Mouse (Mus musculus) spleen, adult 2 months (tissue): ENCODE results near the gene Smndc1. TPM values are rescaled to one million over a fixed set of nuclear protein-coding genes. Genes with fewer than 3 reads are reported as not detected.

Source experiments
- DNase-seq, 2 experiments: peaks; one replicate each; pipeline versions ENCODE4 v3.0.0 to v3.0.0-alpha.2; 2012 to 2021; ENCODE audit warnings: low spot score in 2 of 2, low read depth in 1 of 2
- H3K27ac ChIP-seq: fragments of 200-500 bp; 2 replicates; pipeline ENCODE4 v1.5.1; 2012; ENCODE audit warnings: low read length, inconsistent platforms; ENCODE audit not compliant: insufficient read depth
- H3K27me3 ChIP-seq: fragments of 200-500 bp; 2 replicates; pipeline ENCODE4 v1.6.1; 2012; ENCODE audit warnings: mild to moderate bottlenecking, moderate library complexity, low read length, inconsistent platforms; ENCODE audit not compliant: control insufficient read depth, insufficient read depth
- H3K36me3 ChIP-seq: fragments of 200-500 bp; 2 replicates; pipeline ENCODE4 v1.6.1; 2012; ENCODE audit warnings: mild to moderate bottlenecking, low read length, inconsistent platforms; ENCODE audit not compliant: control insufficient read depth, insufficient read depth
- H3K4me1 ChIP-seq: fragments of 200-500 bp; 2 replicates; pipeline ENCODE4 v1.6.1; 2011; ENCODE audit warnings: inconsistent platforms; ENCODE audit not compliant: control insufficient read depth, insufficient read depth, insufficient read length
- H3K4me3 ChIP-seq: fragments of 200-500 bp; 2 replicates; pipeline ENCODE4 v1.5.1; 2011; ENCODE audit warnings: mild to moderate bottlenecking, inconsistent platforms; ENCODE audit not compliant: insufficient read depth, insufficient read length; ENCODE audit errors: extremely low read depth
- CTCF ChIP-seq: fragments of 200-500 bp; IDR thresholded peaks from 2 replicates; pipeline ENCODE4 v1.5.1; 2011; ENCODE audit warnings: mild to moderate bottlenecking, inconsistent platforms; ENCODE audit not compliant: insufficient read depth, insufficient read length, insufficient replicate concordance; ENCODE audit errors: extremely low read depth
- POLR2A ChIP-seq: fragments of 200-500 bp; IDR thresholded peaks from 2 replicates; pipeline ENCODE4 v1.6.1; 2011; ENCODE audit warnings: low read depth, low read length, inconsistent platforms
- WGBS: fragments of 180-500 bp; shearing (Covaris S2); methylation state at CpG from one replicate; pipeline ENCODE4 v1.1.7; 2018; 5-methylcytosine and 5-hydroxymethylcytosine counted together
- polyA plus RNA-seq: library from polyadenylated mRNA; depleted of rRNA; stranded (reverse); fragments of >200 nt; gene quantifications from 2 replicates; pipeline ENCODE4 v1.2.3, GENCODE M21; 2012

Smndc1 gene
- polyA plus RNA-seq, 1 experiment, result 3.1 TPM

- Histone ChIP-seq H3K27ac (peak overlapping the region; percentile 97), H3K36me3 (no peaks in the 10 kb centered on the region), H3K27me3 (no peaks in the 10 kb centered on the region), H3K4me1 (peaks cover 34% of the 10 kb centered on the region), H3K4me3 (no peak overlapping the region)
- DNase-seq, result no peak
- no peak for TF ChIP-seq POLR2A
- TF ChIP-seq CTCF, result peak; percentile 25; the same call in 1 of the 2 replicates
- 43% methylated on average over 18 of the region's 18 CpGs for WGBS
Observed at GRCm38 (mm10) chr19:53422358-53423308, 32.3 kb upstream of the Smndc1 start.

- H3K4me3 ChIP-seq, result peak overlapping the region; percentile 37
Observed at GRCm38 (mm10) chr19:53421583-53422188, 31.3 kb upstream of the Smndc1 start.

GRCm38 (mm10) chr19:53420924-53421582 is 30.7 kb upstream of the Smndc1 start:
- DNase-seq, result peak; percentile 65 to 79
- peak overlapping the region; percentile 79 for H3K27ac ChIP-seq
- H3K4me3 ChIP-seq, result peak overlapping the region; percentile 51
- peaks cover 32% of the 10 kb centered on the region for H3K4me1 ChIP-seq
- no peaks in the 10 kb centered on the region for H3K36me3 ChIP-seq
- 12% methylated on average over 19 of the region's 19 CpGs for WGBS
- H3K27me3 ChIP-seq, result no peaks in the 10 kb centered on the region
- TF ChIP-seq CTCF, result no peak
- no peak; the same call in 1 of the 2 replicates for TF ChIP-seq POLR2A

More at GRCm38 (mm10) chr19:53421583-53422188, 31.3 kb upstream of the Smndc1 start:
- Histone ChIP-seq H3K4me1 (peaks cover 34% of the 10 kb centered on the region), H3K36me3 (no peaks in the 10 kb centered on the region), H3K27ac (peak overlapping the region; percentile 79), H3K27me3 (no peaks in the 10 kb centered on the region)
- DNase-seq, result no peak
- WGBS, result 1% methylated on average over 6 of the region's 6 CpGs
- no peak for TF ChIP-seq CTCF
- TF ChIP-seq POLR2A, result no peak

- Histone ChIP-seq H3K4me3 (no peak overlapping the region), H3K27ac (no peak overlapping the region), H3K4me1 (peaks cover 20% of the 10 kb centered on the region), H3K36me3 (no peaks in the 10 kb centered on the region), H3K27me3 (no peaks in the 10 kb centered on the region)
- peak; percentile 66; the same call in 1 of the 2 replicates for TF ChIP-seq CTCF
- no peak for TF ChIP-seq POLR2A
- 16% methylated on average over 5 of the region's 5 CpGs for WGBS
- peak; percentile 74 to 77 for DNase-seq
Observed at GRCm38 (mm10) chr19:53419834-53420233, 29.5 kb upstream of the Smndc1 start.

- 88% methylated on average over 17 of the region's 17 CpGs for WGBS
- H3K27ac ChIP-seq, result no peak overlapping the region
- TF ChIP-seq CTCF (no peak), POLR2A (no peak)
- no peaks in the 10 kb centered on the region for H3K27me3 ChIP-seq
- no peaks in the 10 kb centered on the region for H3K4me1 ChIP-seq
- no peaks in the 10 kb centered on the region for H3K36me3 ChIP-seq
- no peak for DNase-seq
- no peak overlapping the region for H3K4me3 ChIP-seq
Observed at GRCm38 (mm10) chr19:53415198-53415597, 24.8 kb upstream of the Smndc1 start.

- no peak overlapping the region for H3K4me3 ChIP-seq
- no peak overlapping the region for H3K27ac ChIP-seq
- no peaks in the 10 kb centered on the region for H3K4me1 ChIP-seq
- no peak for TF ChIP-seq POLR2A
- no peak for TF ChIP-seq CTCF
- 81% methylated on average over 11 of the region's 11 CpGs for WGBS
- H3K27me3 ChIP-seq, result no peaks in the 10 kb centered on the region
- DNase-seq, result no peak
- H3K36me3 ChIP-seq, result no peaks in the 10 kb centered on the region
Observed at GRCm38 (mm10) chr19:53414650-53415049, 24.3 kb upstream of the Smndc1 start.
